Mouse (Mus musculus) retina, adult 2 months (tissue): Measurements from ENCODE around the gene Lgals7.
"Not testable (repeated sequence)": the region's sequence is repeated elsewhere in the genome, so short reads cannot be mapped to it uniquely, and the experiment has no call there.

Experiments used
- DNase-seq: peaks from one replicate; pipeline ENCODE4 v3.0.0-alpha.2; 2012; ENCODE audit warnings: low read depth, low spot score

Lgals7 gene

DNA sequence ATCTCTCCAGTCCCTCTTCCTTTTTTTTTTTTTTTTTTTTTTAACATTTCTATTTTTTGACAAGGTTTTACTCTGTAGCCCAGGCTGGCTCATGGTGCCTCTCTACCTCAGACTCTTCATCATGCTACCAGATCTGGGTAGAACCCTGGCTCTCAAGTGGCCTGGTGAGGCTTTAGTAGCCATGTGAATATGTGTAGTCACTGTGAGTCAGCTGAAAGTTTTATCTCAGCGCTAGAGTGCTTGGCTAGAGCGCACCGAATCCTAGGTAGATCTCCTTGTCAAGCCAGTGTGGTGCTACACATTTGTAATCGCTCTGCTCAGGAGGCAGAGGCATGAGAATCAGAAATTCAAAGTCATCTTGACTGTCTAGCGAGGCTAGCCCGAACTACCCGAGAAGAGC, 13.5 kb downstream of the Lgals7 start:
- no peak for DNase-seq

DNA sequence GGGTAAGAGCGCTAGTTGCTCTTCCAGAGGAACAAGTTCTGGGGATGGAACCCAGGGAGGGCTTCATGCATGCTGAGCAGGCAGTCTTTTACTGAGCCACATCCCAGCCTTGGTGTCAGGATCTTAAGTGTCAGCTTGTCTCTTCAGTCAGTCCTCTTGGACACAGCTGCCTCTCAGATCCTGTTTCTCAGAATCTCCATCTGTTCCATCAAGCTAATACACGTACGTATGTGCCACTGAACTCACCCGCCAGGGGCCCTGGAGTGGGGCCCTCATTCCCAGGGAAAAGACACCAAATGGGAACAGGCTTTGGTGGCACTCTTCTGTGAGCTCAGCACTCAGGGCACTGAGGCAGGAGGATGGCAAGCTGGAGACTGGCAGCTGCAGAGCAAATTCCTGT, 14.2 kb downstream of the Lgals7 start:
- no peak for DNase-seq

DNA sequence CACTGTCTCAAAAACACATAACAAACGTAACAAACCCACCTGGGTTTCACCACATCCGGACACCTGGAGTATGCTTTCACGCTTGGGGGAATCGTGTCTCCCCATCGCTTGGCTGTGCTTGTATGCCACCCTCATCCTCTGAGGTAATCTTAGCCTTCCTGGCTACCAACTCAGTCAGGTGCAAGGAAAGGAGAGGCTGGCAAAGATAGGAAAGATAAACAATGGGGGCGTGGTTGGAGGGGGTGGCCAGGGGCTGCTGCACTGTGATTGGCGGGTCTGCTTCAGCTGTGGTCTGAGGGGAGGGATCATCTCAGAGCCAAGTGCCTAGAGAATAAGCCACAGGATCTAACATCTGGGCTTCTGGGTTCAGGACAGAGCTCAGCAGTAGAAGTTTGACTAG, 16.0 kb downstream of the Lgals7 start:
- DNase-seq, result no peak

DNA sequence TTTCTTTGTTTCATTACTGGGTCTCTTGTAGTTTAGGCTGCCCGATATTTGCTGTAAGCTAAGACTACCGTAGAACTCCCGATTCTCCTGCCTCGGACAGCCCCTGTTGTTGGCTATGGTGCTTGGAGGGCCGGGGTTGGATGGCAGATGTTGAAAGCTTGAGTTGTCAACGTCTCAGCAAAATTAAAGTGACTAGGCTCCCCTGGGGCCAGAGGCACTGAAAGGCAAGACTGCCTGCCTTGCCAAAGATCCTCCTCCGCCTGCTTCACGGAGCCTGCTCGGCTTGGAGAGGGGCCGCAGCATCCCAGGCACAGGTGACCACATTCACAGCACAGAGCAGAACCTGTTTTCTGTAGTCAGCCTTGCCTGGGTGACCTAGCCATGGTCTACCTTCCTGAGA, 16.9 kb downstream of the Lgals7 start:
- DNase-seq, result no peak

DNA sequence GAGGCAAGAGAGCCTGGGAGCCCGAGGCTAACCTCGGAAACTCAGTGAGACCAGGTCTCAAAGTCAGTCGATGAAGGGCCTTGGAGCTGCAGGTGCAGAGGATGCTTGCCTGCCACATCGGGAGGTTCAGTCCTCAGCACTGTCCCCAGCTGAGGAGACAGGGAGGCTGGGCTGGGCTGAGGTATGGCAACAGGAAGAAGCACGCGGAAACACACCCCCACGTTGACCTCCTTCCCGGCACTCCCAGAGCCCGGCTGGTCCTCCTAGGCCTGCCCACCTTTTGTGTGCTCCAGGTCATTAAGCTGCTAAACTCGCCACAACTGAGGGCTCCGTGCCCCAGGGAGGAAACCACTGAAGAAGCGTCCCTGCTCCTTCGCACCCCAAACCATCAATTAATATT, 17.5 kb downstream of the Lgals7 start, which contains the start of gene Capn12:
Gene Capn12 (plus strand): TSS at position 224 of the 400 bp plus-strand sequence.
- no peak for DNase-seq

DNA sequence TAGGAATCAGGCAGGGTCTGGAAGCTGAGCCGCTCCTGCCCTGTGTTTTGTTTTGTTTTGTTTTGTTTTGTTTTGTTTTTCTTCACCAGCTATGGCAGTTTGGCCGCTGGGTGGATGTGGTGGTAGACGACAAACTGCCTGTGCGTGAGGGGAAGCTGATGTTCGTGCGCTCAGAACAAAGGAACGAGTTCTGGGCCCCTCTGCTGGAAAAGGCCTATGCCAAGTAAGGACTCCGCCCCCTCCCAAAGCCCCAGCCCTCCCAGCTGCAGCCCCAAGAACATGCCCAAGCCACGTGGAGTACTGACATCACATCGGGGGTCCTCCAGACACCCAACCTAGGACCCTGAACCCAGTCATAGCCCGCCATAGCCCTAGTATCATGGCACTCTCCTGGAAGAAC, 19.4 kb downstream of the Lgals7 start:
- no peak for DNase-seq

DNA sequence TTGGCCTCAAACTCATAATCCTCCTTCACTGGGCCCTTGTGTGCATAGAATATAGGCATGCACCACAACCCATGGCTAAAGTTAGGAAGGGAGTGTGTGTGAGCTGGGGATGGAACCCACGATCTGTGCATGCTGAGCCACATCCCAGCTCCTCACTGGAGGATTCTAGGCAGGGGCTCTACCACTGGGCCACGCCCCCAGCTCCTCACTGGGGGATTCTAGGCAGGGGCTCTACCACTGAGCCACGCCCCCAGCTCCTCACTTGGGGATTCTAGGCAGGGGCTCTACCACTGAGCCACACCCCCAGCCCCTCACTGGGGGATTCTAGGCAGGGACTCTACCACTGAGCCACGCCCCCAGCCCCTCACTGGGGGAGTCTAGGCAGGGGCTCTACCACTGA, 20.1 kb downstream of the Lgals7 start:
- not testable (repeated sequence) for DNase-seq

DNA sequence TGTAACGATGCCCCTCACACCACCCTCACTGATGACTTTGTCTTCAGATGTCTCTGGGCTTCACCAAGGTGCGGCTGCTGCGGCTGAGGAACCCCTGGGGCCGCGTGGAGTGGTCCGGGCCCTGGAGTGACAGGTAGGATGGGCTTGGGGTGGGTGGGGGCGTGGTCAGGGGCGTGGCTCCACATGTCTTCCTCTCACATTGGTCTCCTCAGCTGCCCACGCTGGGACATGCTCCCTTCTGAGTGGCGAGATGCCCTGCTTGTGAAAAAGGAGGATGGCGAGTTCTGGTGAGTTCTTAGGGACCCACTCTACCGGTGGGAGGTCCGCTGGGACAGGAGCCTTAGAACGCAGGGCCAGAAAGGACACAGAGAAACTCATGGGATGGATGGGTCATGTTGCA, 22.8 kb downstream of the Lgals7 start:
- DNase-seq, result no peak

DNA sequence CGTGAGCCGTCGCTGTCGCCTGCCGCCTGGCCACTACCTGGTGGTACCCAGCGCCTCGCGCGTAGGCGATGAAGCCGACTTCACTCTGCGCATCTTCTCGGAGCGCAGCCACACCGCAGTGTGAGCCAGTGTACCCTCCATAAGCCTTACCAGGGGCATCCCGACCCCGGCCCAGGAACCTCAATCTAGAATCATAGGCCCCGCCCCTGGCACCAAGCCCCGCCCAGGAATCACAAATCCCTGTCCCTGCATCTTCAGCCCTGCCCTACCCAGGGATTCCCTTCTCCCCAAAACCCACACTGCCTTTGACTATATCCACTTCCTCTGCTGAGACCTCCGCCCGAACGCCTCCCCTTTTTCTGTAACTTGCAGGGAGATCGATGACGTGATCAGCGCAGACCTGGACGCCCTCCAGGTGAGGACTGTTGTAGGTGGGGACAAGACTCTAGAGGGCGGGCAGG, 25.1 kb downstream of the Lgals7 start:
- DNase-seq, result no peak

DNA sequence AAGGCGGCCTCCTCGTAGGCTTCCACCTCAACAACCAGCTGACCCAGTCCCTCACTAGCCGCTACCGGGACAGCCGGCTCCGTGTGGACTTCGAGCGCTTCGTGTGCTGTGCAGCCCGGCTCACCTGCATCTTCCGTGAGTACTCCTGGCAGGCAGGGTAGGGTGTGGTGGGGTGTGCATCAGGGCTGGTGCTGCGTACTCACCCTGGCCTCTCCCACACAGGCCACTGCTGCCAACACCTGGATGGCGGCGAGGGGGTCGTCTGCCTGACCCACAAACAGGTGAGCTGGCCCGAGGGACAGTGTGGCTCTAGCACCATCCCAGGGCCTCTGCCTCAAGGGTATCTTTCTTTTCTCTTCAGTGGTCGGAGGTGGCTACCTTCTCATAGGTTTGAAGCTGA, 28.9 kb downstream of the Lgals7 start:
- no peak for DNase-seq

DNA sequence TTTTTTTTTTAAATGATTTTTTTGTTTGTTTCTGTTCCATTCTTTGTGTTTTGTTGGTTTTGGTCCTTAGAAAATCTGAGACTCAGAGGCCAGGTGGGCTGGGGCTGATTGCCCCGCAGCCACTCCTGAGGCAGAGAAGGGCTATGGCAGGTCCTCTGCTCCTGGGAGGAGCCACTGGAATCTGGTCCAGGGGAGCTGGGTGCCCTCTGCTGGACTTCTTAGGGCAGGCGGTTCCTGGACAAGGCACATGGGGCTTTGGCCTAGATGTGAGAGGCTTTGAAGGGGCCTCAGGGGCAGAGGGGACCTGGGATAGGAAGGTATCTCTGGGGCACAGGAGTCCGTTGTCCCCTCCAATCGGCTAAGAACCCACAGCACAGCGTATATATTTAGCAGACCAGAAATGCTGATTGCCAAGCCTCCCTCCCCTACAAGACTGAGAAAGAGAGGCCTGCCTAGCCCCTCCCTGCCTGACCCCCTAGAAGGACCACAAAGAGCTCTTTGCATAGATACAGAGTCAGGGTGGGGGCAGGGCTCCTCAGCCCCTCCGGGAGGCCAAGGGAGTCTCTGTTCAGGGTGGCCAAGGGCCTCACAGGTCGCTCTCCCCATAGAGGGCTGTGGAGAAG, 30.1 kb downstream of the Lgals7 start:
- DNase-seq, result no peak

DNA sequence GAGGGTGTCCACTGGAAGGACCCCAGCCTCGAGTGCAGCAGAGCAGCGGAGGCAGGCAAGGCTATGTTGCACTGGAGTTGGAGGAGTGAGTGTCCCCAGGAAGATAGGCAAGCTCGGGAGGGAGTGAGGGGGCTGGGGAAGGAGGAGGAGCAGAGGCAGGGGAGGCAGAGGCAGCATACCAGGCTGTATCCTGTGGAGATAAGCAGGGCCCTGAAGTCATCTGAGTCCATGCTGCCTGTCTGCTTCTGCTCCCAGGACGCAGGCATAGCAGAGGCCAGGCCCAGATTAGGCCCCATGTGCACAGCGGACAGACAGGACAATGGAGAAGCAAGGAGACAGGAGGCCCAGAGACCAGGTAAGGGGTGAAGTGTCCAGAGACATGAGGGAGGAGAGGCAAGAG, 31.3 kb downstream of the Lgals7 start:
- no peak for DNase-seq

DNA sequence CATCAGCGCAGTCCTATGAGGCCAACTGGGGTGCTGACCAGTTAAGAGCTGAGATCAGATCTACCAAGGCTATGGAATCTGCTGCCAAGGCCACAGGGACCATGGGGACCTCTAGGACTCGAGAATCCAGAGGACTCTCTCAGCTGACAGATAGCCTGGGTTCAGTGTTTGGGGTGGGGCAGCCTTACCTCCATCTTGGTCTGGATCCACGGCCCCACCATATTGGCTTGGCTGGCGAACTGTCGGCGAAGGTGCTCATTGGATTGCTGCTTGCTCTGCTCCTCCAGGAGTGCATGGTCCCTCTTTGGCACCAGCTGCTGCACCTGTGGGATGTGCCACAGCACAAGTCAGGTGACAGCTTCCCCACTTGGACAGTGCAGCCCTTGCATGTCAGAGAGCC, 34.0 kb downstream of the Lgals7 start:
- no peak for DNase-seq

DNA sequence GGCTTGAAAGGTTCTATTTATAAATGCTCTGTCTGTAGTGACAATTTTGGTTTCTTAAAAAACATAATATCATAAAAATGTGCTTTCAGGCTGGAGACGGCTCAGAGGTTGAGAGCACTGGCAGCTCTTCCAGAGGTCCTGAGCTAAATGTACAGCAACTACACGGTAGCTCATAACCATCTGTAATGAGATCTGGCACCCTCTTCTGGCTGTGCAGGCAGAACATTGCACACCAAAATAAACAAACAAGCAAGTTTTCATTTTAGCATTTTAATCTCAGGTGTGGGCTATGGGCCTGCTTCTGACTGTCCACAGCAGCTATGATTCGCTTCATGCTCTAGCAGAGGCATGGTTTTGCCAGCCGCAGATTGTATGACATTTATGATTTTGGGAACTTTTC, 36.3 kb downstream of the Lgals7 start:
- no peak for DNase-seq

DNA sequence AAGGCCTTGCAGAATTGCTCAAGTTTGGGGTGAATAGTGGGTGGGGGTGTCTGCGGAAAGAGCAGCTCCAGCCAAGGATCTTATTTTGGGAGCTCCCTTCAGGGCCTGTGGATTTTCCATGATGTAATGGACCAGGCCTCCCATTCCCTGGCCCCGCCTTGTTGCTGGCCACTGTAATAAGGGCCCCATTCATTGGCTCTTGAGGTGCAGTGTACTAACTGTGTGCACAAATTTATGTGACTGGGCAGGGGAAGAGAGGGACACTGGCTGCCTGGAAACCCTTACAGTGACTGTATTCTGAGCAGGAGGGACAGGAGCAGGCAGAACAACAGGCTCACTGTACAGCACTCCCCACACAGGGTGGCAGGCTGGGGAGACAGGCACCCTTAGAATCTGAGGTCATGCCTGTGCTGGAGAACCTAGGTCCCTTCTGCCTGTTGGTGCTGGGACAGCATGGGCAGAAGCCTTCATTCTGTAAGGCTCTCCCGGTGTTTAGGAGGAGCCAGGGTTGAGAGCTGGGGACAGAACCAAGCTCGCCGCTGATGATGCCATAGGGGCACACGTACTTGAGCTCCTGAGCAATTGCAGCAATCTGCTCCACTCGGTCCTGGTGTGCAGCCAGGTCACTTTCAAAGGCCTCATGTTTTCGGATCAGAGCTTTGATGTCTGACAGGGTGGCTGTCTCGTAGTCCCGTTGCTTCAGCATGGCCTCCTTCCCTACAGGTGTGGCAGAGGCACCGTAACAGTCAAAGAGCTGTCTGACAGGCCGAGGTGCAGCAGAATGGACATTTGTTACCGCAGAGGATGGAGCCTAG, 37.9 kb downstream of the Lgals7 start:
- DNase-seq, result no peak

DNA sequence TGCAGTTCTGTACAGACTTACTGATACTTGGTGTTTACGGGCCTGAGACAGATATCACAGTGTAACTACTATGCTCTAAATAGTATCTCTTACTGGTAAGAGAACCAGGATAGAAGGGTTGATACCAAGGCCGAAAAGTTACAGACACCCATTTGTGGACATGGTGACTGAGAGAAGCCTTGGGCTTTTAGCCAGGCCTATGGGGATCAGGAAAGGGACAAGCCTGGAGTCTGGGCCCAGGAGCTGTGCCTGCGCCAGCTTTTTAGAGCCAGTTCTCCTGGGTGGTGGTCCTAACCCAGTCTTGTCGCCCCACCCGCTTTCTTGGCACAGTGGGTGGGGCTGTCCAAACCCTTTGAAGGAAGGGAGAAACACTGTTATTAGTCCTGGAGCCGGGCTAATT, 38.5 kb downstream of the Lgals7 start:
- no peak for DNase-seq

DNA sequence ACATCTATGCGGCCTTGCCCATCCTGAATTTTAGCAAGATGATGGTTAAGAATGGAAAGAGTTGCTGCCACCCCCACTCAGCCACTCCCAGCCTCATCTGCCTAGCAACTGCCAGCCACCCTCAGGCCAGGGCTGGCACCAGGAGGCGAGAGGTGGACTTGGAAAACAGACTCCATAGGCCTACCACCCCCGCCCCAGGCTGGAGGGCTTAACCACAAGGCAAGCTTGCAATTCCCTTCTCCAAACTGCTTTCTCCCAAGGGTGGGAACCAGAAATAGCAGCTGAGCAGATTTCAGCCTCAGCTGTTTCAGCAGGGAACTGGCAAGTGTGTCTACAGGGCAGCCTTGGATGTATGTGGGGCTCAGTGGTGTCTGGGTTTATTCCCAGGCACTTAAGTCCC, 39.2 kb downstream of the Lgals7 start:
- DNase-seq, result no peak

DNA sequence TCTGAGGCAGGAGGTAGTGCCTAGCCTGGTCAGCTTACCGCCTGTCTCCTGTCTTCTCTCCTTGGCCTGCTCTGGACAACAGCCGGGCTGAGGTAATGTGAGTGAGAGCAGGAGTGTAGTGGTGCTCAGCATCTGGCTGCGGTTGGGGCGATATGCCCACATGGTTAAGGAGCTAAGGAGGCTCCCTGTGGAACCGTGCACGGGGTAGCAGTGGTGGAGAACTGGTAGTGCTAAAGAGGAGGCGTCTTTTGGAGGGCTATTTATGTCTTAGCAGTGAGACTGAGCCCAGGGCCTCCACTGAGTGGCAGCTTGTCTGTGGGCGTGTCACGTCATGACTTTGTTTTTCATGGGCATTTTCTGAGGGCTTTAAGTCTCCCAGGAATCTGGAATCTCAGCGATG, 40.1 kb downstream of the Lgals7 start:
- DNase-seq, result no peak

DNA sequence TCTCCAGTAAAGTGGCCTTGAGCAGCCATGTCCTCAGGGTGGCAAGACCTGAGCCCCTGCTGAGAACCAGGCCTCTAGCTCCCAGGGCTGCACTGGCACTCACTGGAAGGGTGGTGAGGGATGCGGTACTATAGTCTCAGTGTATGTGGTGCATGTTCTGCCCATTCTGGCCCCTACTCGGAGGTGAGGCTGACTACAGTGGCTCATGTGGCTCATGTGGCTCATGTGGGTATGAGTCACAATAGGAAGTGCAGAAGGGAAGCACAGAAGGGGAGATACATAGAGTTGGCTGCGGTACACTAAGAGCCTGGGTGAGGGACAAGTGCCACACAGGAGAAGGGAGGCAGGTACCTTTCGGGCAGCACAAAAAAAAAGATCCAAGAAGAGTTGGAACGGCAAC, 43.5 kb downstream of the Lgals7 start:
- DNase-seq, result no peak

DNA sequence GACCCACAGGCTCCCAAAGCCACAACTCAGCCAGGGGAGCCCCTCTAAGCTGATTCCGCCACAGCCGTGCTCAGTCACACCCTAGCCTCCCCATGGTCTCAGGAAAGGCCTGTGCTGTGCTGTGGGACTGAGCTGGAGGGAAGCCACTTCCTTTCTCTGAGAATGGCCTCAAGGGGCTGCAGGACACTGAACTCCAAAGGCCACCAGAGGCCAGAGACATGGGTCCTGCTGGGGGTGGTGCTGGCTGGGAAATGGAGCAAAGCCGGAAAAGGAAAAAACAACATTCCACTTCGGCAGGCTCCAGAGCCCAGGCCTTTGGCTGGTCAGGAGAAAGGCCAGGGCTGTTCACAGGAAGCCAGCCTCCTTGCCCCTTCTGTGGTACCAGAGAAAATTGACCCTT, 48.0 kb downstream of the Lgals7 start:
- DNase-seq, result no peak

DNA sequence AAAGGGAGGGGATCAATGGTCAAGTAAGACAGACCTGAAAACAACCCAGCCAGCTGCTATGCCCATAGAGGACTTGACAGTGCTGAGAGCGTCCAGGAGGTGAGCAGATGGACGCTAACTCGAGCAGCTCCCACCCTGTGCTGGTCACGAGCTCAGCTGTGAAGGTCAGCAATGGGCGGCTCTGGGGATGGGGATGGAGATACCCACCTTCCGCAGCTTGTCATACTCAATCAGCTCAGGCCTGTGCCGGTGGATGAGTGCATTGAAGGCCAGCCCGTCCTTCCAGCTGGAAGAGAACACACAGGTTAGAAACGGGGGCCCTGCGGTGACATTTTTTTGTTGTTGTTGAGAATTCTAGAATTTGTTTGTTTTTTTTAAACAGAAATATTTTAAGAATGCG, 49.5 kb downstream of the Lgals7 start:
- no peak for DNase-seq
